Mouse (Mus musculus) ovary, postnatal 14 days (tissue): ENCODE measurements around the gene Mthfs.
A peak's percentile ranks its signal among the peaks of the same experiment; 100 is the strongest.
"Not testable (repeated sequence)": the region's sequence is repeated elsewhere in the genome, so short reads cannot be mapped to it uniquely, and the experiment has no call there.

Source experiments
- DNase-seq: peaks from one replicate; pipeline ENCODE4 v3.0.0; 2022; ENCODE audit warnings: low spot score

The Mthfs gene

GRCm38 (mm10) chr9:89210353-89211064, at the start of gene Mthfs:
Mthfs (plus strand) TSS chr9:89210676.
- not testable (repeated sequence) for DNase-seq

- DNase-seq: not testable (repeated sequence)
These were observed 37.9 kb upstream of the Mthfs start for GRCm38 (mm10) chr9:89172539-89172938.

GRCm38 (mm10) chr9:89178833-89179232, 31.6 kb upstream of the Mthfs start:
- DNase-seq: peak; percentile 69

- not testable (repeated sequence) for DNase-seq
These were observed 31.0 kb upstream of the Mthfs start for GRCm38 (mm10) chr9:89179469-89179868.

- DNase-seq: not testable (repeated sequence)
These were observed 23.5 kb upstream of the Mthfs start for GRCm38 (mm10) chr9:89187006-89187405.

- DNase-seq: not testable (repeated sequence)
These were observed 15.0 kb upstream of the Mthfs start for GRCm38 (mm10) chr9:89195483-89195882.

- not testable (repeated sequence) for DNase-seq
These were observed 13.0 kb upstream of the Mthfs start for GRCm38 (mm10) chr9:89197509-89197908.

GRCm38 (mm10) chr9:89198349-89198748, 12.1 kb upstream of the Mthfs start:
- DNase-seq: not testable (repeated sequence)

- not testable (repeated sequence) for DNase-seq
These were observed 11.5 kb upstream of the Mthfs start, which contains the start of the genes Bcl2a1b and Gm29094 for GRCm38 (mm10) chr9:89198969-89199416. Bcl2a1b (plus strand) TSS chr9:89199209. Gm29094 (plus strand) TSS chr9:89199379.

GRCm38 (mm10) chr9:89202256-89202655, 8.2 kb upstream of the Mthfs start:
- not testable (repeated sequence) for DNase-seq

GRCm38 (mm10) chr9:89208939-89209338, 1.5 kb upstream of the Mthfs start:
- not testable (repeated sequence) for DNase-seq

GRCm38 (mm10) chr9:89211065-89211858, 786 bp downstream of the Mthfs start:
- DNase-seq: peak; percentile 85

- not testable (repeated sequence) for DNase-seq
These were observed 2.0 kb downstream of the Mthfs start for GRCm38 (mm10) chr9:89212428-89212827.

GRCm38 (mm10) chr9:89218174-89218573, 7.7 kb downstream of the Mthfs start:
- not testable (repeated sequence) for DNase-seq

- DNase-seq: not testable (repeated sequence)
These were observed 9.2 kb downstream of the Mthfs start for GRCm38 (mm10) chr9:89219668-89220067.

GRCm38 (mm10) chr9:89220704-89221287, 10.3 kb downstream of the Mthfs start:
- DNase-seq: not testable (repeated sequence)

GRCm38 (mm10) chr9:89226071-89226470, 15.6 kb downstream of the Mthfs start:
- no peak for DNase-seq

GRCm38 (mm10) chr9:89228122-89228521, 17.6 kb downstream of the Mthfs start:
- DNase-seq: no peak

GRCm38 (mm10) chr9:89230897-89231497, 20.5 kb downstream of the Mthfs start:
- DNase-seq: peak; percentile 33

GRCm38 (mm10) chr9:89237131-89237530, 26.7 kb downstream of the Mthfs start:
- DNase-seq: not testable (repeated sequence)

GRCm38 (mm10) chr9:89238976-89239505, 28.6 kb downstream of the Mthfs start:
- DNase-seq: not testable (repeated sequence)
